Mouse (Mus musculus): Measurements from ENCODE around the gene Slco3a1.

Slco3a1 gene

GRCm38 (mm10) chr7:74528182-74528581 is 26.4 kb downstream of the Slco3a1 start:
- DNase-seq (ENCODE audit: low read depth), result no peak

- DNase-seq (ENCODE audit: low read depth), result peak; percentile 77
Measured at GRCm38 (mm10) chr7:74527689-74528088, 26.9 kb downstream of the Slco3a1 start.

GRCm38 (mm10) chr7:74526030-74526429 is 28.6 kb downstream of the Slco3a1 start:
- no peak for DNase-seq (ENCODE audit: low read depth)

- DNase-seq (ENCODE audit: low read depth), result no peak
Measured at GRCm38 (mm10) chr7:74525586-74525985, 29.0 kb downstream of the Slco3a1 start.

GRCm38 (mm10) chr7:74524188-74524971 is 30.2 kb downstream of the Slco3a1 start:
- DNase-seq (ENCODE audit: low read depth), result no peak

- DNase-seq (ENCODE audit: low read depth), result no peak
Measured at GRCm38 (mm10) chr7:74523086-74523485, 31.5 kb downstream of the Slco3a1 start.

- DNase-seq (ENCODE audit: low read depth), result no peak
Measured at GRCm38 (mm10) chr7:74522260-74522659, 32.3 kb downstream of the Slco3a1 start.

GRCm38 (mm10) chr7:74519386-74519785 is 35.2 kb downstream of the Slco3a1 start:
- DNase-seq (ENCODE audit: low read depth), result no peak

GRCm38 (mm10) chr7:74518776-74519175 is 35.8 kb downstream of the Slco3a1 start:
- no peak for DNase-seq (ENCODE audit: low read depth)

GRCm38 (mm10) chr7:74518255-74518654 is 36.3 kb downstream of the Slco3a1 start:
- DNase-seq (ENCODE audit: low read depth), result no peak

GRCm38 (mm10) chr7:74510676-74511075 is 43.9 kb downstream of the Slco3a1 start:
- no peak for DNase-seq (ENCODE audit: low read depth)

GRCm38 (mm10) chr7:74508205-74508604 is 46.4 kb downstream of the Slco3a1 start:
- no peak for DNase-seq (ENCODE audit: low read depth)

- no peak for DNase-seq (ENCODE audit: low read depth)
Measured at GRCm38 (mm10) chr7:74506856-74507255, 47.7 kb downstream of the Slco3a1 start.

GRCm38 (mm10) chr7:74505635-74506034 is 48.9 kb downstream of the Slco3a1 start:
- DNase-seq (ENCODE audit: low read depth), result no peak

- DNase-seq (ENCODE audit: low read depth), result no peak
Measured at GRCm38 (mm10) chr7:74501187-74501586, 53.4 kb downstream of the Slco3a1 start.

- no peak for DNase-seq (ENCODE audit: low read depth)
Measured at GRCm38 (mm10) chr7:74499470-74499869, 55.1 kb downstream of the Slco3a1 start.

- DNase-seq (ENCODE audit: low read depth), result no peak
Measured at GRCm38 (mm10) chr7:74498266-74498980, 56.2 kb downstream of the Slco3a1 start.

GRCm38 (mm10) chr7:74497203-74497602 is 57.4 kb downstream of the Slco3a1 start:
- DNase-seq (ENCODE audit: low read depth), result peak; percentile 51

- DNase-seq (ENCODE audit: low read depth), result peak; percentile 79
Measured at GRCm38 (mm10) chr7:74495451-74495850, 59.1 kb downstream of the Slco3a1 start.

- DNase-seq (ENCODE audit: low read depth), result no peak
Measured at GRCm38 (mm10) chr7:74493775-74494174, 60.8 kb downstream of the Slco3a1 start.

- no peak for DNase-seq (ENCODE audit: low read depth)
Measured at GRCm38 (mm10) chr7:74491683-74492355, 62.8 kb downstream of the Slco3a1 start.

GRCm38 (mm10) chr7:74488141-74488540 is 66.4 kb downstream of the Slco3a1 start:
- DNase-seq (ENCODE audit: low read depth), result no peak

- no peak for DNase-seq (ENCODE audit: low read depth)
Measured at GRCm38 (mm10) chr7:74487727-74488126, 66.9 kb downstream of the Slco3a1 start.
